Mouse (Mus musculus) forebrain, embryonic 13.5 days (tissue): Measurements from ENCODE around the gene Ifna11. TPM values are rescaled to one million over a fixed set of nuclear protein-coding genes. Genes with fewer than 3 reads are reported as not detected.
"Not testable (repeated sequence)": the region's sequence is repeated elsewhere in the genome, so short reads cannot be mapped to it uniquely, and the experiment has no call there.

Source experiments
- ATAC-seq: fragments of 200-750 bp; cut with Nextera tagmentation; 2 replicates; pipeline ENCODE4 v1.8.0; 2017
- H3K27ac ChIP-seq: fragments of 300-500 bp; sonication (generic); 2 replicates; pipeline ENCODE4 v1.5.1; 2015; ENCODE audit warnings: inconsistent platforms, mild to moderate bottlenecking, moderate library complexity
- H3K27me3 ChIP-seq: fragments of 300-500 bp; sonication (generic); 2 replicates; pipeline ENCODE4 v1.6.1; 2015; ENCODE audit warnings: mild to moderate bottlenecking, inconsistent platforms
- H3K36me3 ChIP-seq: fragments of 300-500 bp; sonication (generic); 2 replicates; pipeline ENCODE4 v1.6.1; 2015; ENCODE audit warnings: mild to moderate bottlenecking, inconsistent platforms; ENCODE audit not compliant: poor library complexity, severe bottlenecking
- H3K4me1 ChIP-seq: fragments of 300-500 bp; sonication (generic); 2 replicates; pipeline ENCODE4 v1.6.1; 2015; ENCODE audit warnings: inconsistent platforms
- H3K4me2 ChIP-seq: fragments of 300-500 bp; sonication (generic); 2 replicates; pipeline ENCODE4 v1.6.1; 2015; ENCODE audit warnings: inconsistent platforms, mild to moderate bottlenecking, moderate library complexity
- H3K4me3 ChIP-seq: fragments of 300-500 bp; sonication (generic); 2 replicates; pipeline ENCODE4 v1.5.1; 2015; ENCODE audit warnings: mild to moderate bottlenecking, inconsistent platforms
- H3K9ac ChIP-seq: fragments of 300-500 bp; sonication (generic); 2 replicates; pipeline ENCODE4 v1.6.1; 2015; ENCODE audit warnings: mild to moderate bottlenecking, inconsistent platforms
- H3K9me3 ChIP-seq: fragments of 300-500 bp; sonication (generic); replicated peaks from 2 replicates; pipeline ENCODE4 v1.6.1; 2016; ENCODE audit warnings: inconsistent platforms
- WGBS: fragments of 180-500 bp; shearing (Covaris S2); methylation state at CpG from one replicate; pipeline ENCODE4 v1.1.7; 2015; 5-methylcytosine and 5-hydroxymethylcytosine counted together
- polyA plus RNA-seq: library from polyadenylated mRNA; unstranded; fragments of >200 nt; fragmentation: Nextera tagmentation; extraction: Ambion mirVana; gene quantifications from 2 replicates; pipeline ENCODE4 v1.2.1, GENCODE M21; 2015

The Ifna11 gene
- polyA plus RNA-seq, 1 experiment from 2014 or later: not detected

- not testable (repeated sequence) for H3K9ac ChIP-seq, H3K4me1 ChIP-seq, H3K4me2 ChIP-seq, ATAC-seq, H3K36me3 ChIP-seq, H3K27me3 ChIP-seq, H3K9me3 ChIP-seq, H3K4me3 ChIP-seq, H3K27ac ChIP-seq
- 18% methylated on average over 6 of the region's 7 CpGs for WGBS
Observed at GRCm38 (mm10) chr4:88799365-88799764, 20.4 kb upstream of the Ifna11 start, which contains the start of gene Gm13285. TSS of gene Gm13285 (plus strand) at chr4:88799665.

GRCm38 (mm10) chr4:88802954-88803353 is 16.8 kb upstream of the Ifna11 start, which contains the start of gene Gm13287:
TSS of gene Gm13287 (plus strand) at chr4:88803254.
- WGBS: no CpG with 5 or more reads among the region's 29 CpGs
- H3K27ac ChIP-seq, H3K4me2 ChIP-seq, H3K9ac ChIP-seq, H3K4me1 ChIP-seq, ATAC-seq, H3K27me3 ChIP-seq, H3K9me3 ChIP-seq, H3K36me3 ChIP-seq, H3K4me3 ChIP-seq: not testable (repeated sequence)

- H3K4me2 ChIP-seq: peak within 1 kb of the TSS; percentile 50
- H3K4me3 ChIP-seq: peak within 1 kb of the TSS; percentile 27
- not testable (repeated sequence) for H3K36me3 ChIP-seq, H3K4me1 ChIP-seq, H3K9me3 ChIP-seq, ATAC-seq, H3K9ac ChIP-seq, H3K27ac ChIP-seq, H3K27me3 ChIP-seq
- WGBS: no CpG with 5 or more reads among the region's 8 CpGs
Observed at GRCm38 (mm10) chr4:88805231-88805630, 14.5 kb upstream of the Ifna11 start, which contains the start of gene Gm13288. TSS of gene Gm13288 (plus strand) at chr4:88805531.

- not testable (repeated sequence) for H3K9me3 ChIP-seq, H3K27ac ChIP-seq, H3K27me3 ChIP-seq, H3K4me1 ChIP-seq, H3K9ac ChIP-seq, H3K36me3 ChIP-seq, ATAC-seq
- peak overlapping the region; percentile 27 for H3K4me3 ChIP-seq
- 0% methylated on average over 16 of the region's 34 CpGs for WGBS
- peak overlapping the region; percentile 50 for H3K4me2 ChIP-seq
Observed at GRCm38 (mm10) chr4:88805761-88806160, 14.0 kb upstream of the Ifna11 start.

- H3K27me3 ChIP-seq: peaks cover 3% of the 10 kb centered on the region; the same call in 1 of the 2 replicates
Observed at GRCm38 (mm10) chr4:88815928-88816327, 3.8 kb upstream of the Ifna11 start, which contains the start of gene Ifna7. TSS of gene Ifna7 (plus strand) at chr4:88816228.

GRCm38 (mm10) chr4:88822995-88823394 is 3.2 kb downstream of the Ifna11 start:
- H3K9me3 ChIP-seq: no peaks in the 10 kb centered on the region
- WGBS: 26% methylated on average over 4 of the region's 4 CpGs
- H3K27me3 ChIP-seq: no peaks in the 10 kb centered on the region
- H3K36me3 ChIP-seq: no peaks in the 10 kb centered on the region
- ATAC-seq: no peak
- no peak overlapping the region for H3K4me3 ChIP-seq
- H3K9ac ChIP-seq: no peak overlapping the region
- H3K27ac ChIP-seq: no peak overlapping the region
- no peaks in the 10 kb centered on the region for H3K4me1 ChIP-seq
- no peak overlapping the region for H3K4me2 ChIP-seq

More at GRCm38 (mm10) chr4:88815928-88816327, 3.8 kb upstream of the Ifna11 start, which contains the start of gene Ifna7:
- Histone ChIP-seq H3K4me1 (no peaks in the 10 kb centered on the region), H3K4me2 (no peak within 1 kb of the TSS), H3K9me3 (no peaks in the 10 kb centered on the region), H3K9ac (no peak within 1 kb of the TSS), H3K4me3 (no peak within 1 kb of the TSS), H3K27ac (no peak within 1 kb of the TSS), H3K36me3 (no peaks in the 10 kb centered on the region)
- no peak for ATAC-seq
- WGBS: 57% methylated on average over 3 of the region's 3 CpGs

GRCm38 (mm10) chr4:88827116-88827515 is 7.4 kb downstream of the Ifna11 start, which contains the start of gene Ifna6:
TSS of gene Ifna6 (plus strand) at chr4:88827416.
- not testable (repeated sequence) for H3K4me3 ChIP-seq, H3K27ac ChIP-seq, ATAC-seq, H3K4me2 ChIP-seq, H3K4me1 ChIP-seq, H3K9me3 ChIP-seq, H3K27me3 ChIP-seq, H3K9ac ChIP-seq, H3K36me3 ChIP-seq

- ATAC-seq: no peak
- 23% methylated on average over 4 of the region's 4 CpGs for WGBS
Observed at GRCm38 (mm10) chr4:88830523-88830922, 10.8 kb downstream of the Ifna11 start.

GRCm38 (mm10) chr4:88835225-88835624 is 15.5 kb downstream of the Ifna11 start, which contains the start of gene Ifna5:
TSS of gene Ifna5 (plus strand) at chr4:88835525.
- H3K4me1 ChIP-seq, ATAC-seq, H3K4me3 ChIP-seq, H3K9me3 ChIP-seq, H3K4me2 ChIP-seq, H3K9ac ChIP-seq, H3K36me3 ChIP-seq, H3K27ac ChIP-seq, H3K27me3 ChIP-seq: not testable (repeated sequence)
- WGBS: 81% methylated on average over 1 of the region's 1 CpGs

More at GRCm38 (mm10) chr4:88830523-88830922, 10.8 kb downstream of the Ifna11 start:
- H3K9ac ChIP-seq: no peak overlapping the region
- H3K9me3 ChIP-seq: no peaks in the 10 kb centered on the region
- H3K27ac ChIP-seq: no peak overlapping the region
- no peaks in the 10 kb centered on the region for H3K27me3 ChIP-seq
- H3K36me3 ChIP-seq: no peaks in the 10 kb centered on the region
- H3K4me3 ChIP-seq: no peak overlapping the region
- no peak overlapping the region for H3K4me2 ChIP-seq
- H3K4me1 ChIP-seq: no peaks in the 10 kb centered on the region

- ATAC-seq: no peak
- H3K9ac ChIP-seq: no peak overlapping the region
- H3K27me3 ChIP-seq: no peaks in the 10 kb centered on the region
- 43% methylated on average over 3 of the region's 3 CpGs for WGBS
- H3K4me3 ChIP-seq: no peak overlapping the region
- no peak overlapping the region for H3K27ac ChIP-seq
- H3K9me3 ChIP-seq: no peaks in the 10 kb centered on the region
- no peak overlapping the region for H3K4me2 ChIP-seq
- no peaks in the 10 kb centered on the region for H3K36me3 ChIP-seq
- H3K4me1 ChIP-seq: no peaks in the 10 kb centered on the region
Observed at GRCm38 (mm10) chr4:88838828-88839227, 19.1 kb downstream of the Ifna11 start.

GRCm38 (mm10) chr4:88840058-88840457 is 20.3 kb downstream of the Ifna11 start:
- Histone ChIP-seq H3K9ac (no peak overlapping the region), H3K27ac (no peak overlapping the region), H3K4me1 (no peaks in the 10 kb centered on the region), H3K27me3 (no peaks in the 10 kb centered on the region), H3K4me2 (no peak overlapping the region), H3K4me3 (no peak overlapping the region), H3K36me3 (no peaks in the 10 kb centered on the region), H3K9me3 (no peaks in the 10 kb centered on the region)
- ATAC-seq: no peak
- WGBS: 69% methylated on average over 3 of the region's 3 CpGs

- no peak within 1 kb of the TSS for H3K9ac ChIP-seq
- no peaks in the 10 kb centered on the region for H3K4me1 ChIP-seq
- no peak within 1 kb of the TSS for H3K4me3 ChIP-seq
- H3K4me2 ChIP-seq: no peak within 1 kb of the TSS
- H3K9me3 ChIP-seq: no peaks in the 10 kb centered on the region
- H3K27me3 ChIP-seq: no peaks in the 10 kb centered on the region
- no peak for ATAC-seq
- H3K36me3 ChIP-seq: no peaks in the 10 kb centered on the region
- WGBS: 31% methylated on average over 2 of the region's 2 CpGs
- H3K27ac ChIP-seq: no peak within 1 kb of the TSS
Observed at GRCm38 (mm10) chr4:88841438-88841911, 21.7 kb downstream of the Ifna11 start, which contains the start of gene Ifna4. TSS of gene Ifna4 (plus strand) at chr4:88841861.

GRCm38 (mm10) chr4:88845334-88845733 is 25.6 kb downstream of the Ifna11 start:
- 64% methylated on average over 2 of the region's 2 CpGs for WGBS
- Histone ChIP-seq H3K4me3 (no peak overlapping the region), H3K36me3 (no peaks in the 10 kb centered on the region), H3K27me3 (no peaks in the 10 kb centered on the region), H3K4me2 (no peak overlapping the region), H3K4me1 (no peaks in the 10 kb centered on the region), H3K27ac (no peak overlapping the region), H3K9me3 (no peaks in the 10 kb centered on the region), H3K9ac (no peak overlapping the region)
- no peak for ATAC-seq
